Mouse (Mus musculus) layer of hippocampus, postnatal 14 days (tissue): ENCODE results near the gene Thoc6. TPM values are rescaled to one million over a fixed set of nuclear protein-coding genes. Genes with fewer than 3 reads are reported as not detected.

Experiments
- DNase-seq, 2 experiments: peaks; one replicate each; pipeline ENCODE4 v3.0.0; 2021 to 2022; ENCODE audit warnings: low spot score in 2 of 2, mixed read lengths in 1 of 2
- total RNA-seq, 2 experiments: library from RNA; stranded (reverse); gene quantifications; 2 replicates each; pipeline ENCODE4 v1.2.3; 2021

The Thoc6 gene
- total RNA-seq, 2 experiments from 2014 or later = 9.5 to 12.2 TPM

GRCm38 (mm10) chr17:23644613-23645495 is 28.8 kb downstream of the Thoc6 start, which contains the start of gene Mmp25:
Mmp25 (minus strand) TSS chr17:23645277.
- no peak for DNase-seq

- no peak for DNase-seq
These were observed 42.4 kb downstream of the Thoc6 start for GRCm38 (mm10) chr17:23631241-23631640.

GRCm38 (mm10) chr17:23630195-23631020 is 43.3 kb downstream of the Thoc6 start:
- peak; percentile 78 to 80 for DNase-seq

GRCm38 (mm10) chr17:23627813-23628212 is 45.9 kb downstream of the Thoc6 start:
- DNase-seq = no peak

GRCm38 (mm10) chr17:23620351-23620750 is 53.3 kb downstream of the Thoc6 start:
- no peak for DNase-seq

Other genes starting within 250 kb of the Thoc6 start
- not detected for gene Vmn2r117, start 194.2 kb downstream of the Thoc6 start, total RNA-seq
- gene Zfp213, start 109.6 kb downstream of the Thoc6 start, total RNA-seq = 1 to 10 TPM; 4.6 to 6.5 TPM
- 10 to 100 TPM; 29.8 to 30.1 TPM for gene Zfp13, start 74.4 kb downstream of the Thoc6 start, total RNA-seq
- gene Zscan10, start 73.0 kb downstream of the Thoc6 start, total RNA-seq = under 1 TPM in 1 of 2 experiments, not detected in 1; 0.36 TPM
- under 1 TPM; 0.85 to 0.86 TPM for gene Mmp25, start 28.6 kb downstream of the Thoc6 start, total RNA-seq
- not detected for gene Bicdl2, start 13.4 kb downstream of the Thoc6 start, total RNA-seq
- gene Hcfc1r1, start 286 bp downstream of the Thoc6 start, total RNA-seq = 100 to 1,000 TPM; 127 to 131 TPM
- gene Tnfrsf12a, start 3.6 kb upstream of the Thoc6 start, total RNA-seq = 10 to 100 TPM in 1 of 2 experiments, 1 to 10 TPM in 1; 9.5 to 10.1 TPM
- gene Cldn6, start 5.4 kb upstream of the Thoc6 start, total RNA-seq = not detected
- gene Cldn9, start 10.1 kb upstream of the Thoc6 start, total RNA-seq = 1 to 10 TPM in 1 of 2 experiments, under 1 TPM in 1; 0.69 to 1.1 TPM
- gene 1520401A03Rik, start 48.9 kb upstream of the Thoc6 start, total RNA-seq = under 1 TPM; 0.14 to 0.16 TPM
- 1 to 10 TPM; 3.7 to 4.0 TPM for gene Pkmyt1, start 52.5 kb upstream of the Thoc6 start, total RNA-seq
- gene Paqr4, start 67.0 kb upstream of the Thoc6 start, total RNA-seq = 10 to 100 TPM; 49.7 to 52.8 TPM
- gene Kremen2, start 72.0 kb upstream of the Thoc6 start, total RNA-seq = under 1 TPM; 0.17 to 0.21 TPM
- 100 to 1,000 TPM; 159 to 169 TPM for gene Flywch1, start 97.7 kb upstream of the Thoc6 start, total RNA-seq
- gene Flywch2, start 112.2 kb upstream of the Thoc6 start, total RNA-seq = 10 to 100 TPM; 24.5 to 25.3 TPM
- gene Srrm2, start 116.7 kb upstream of the Thoc6 start, total RNA-seq = 100 to 1,000 TPM; 502 to 591 TPM
- 100 to 1,000 TPM; 363 to 365 TPM for gene Elob, start 155.3 kb upstream of the Thoc6 start, total RNA-seq
- not detected for gene Prss33, start 162.2 kb upstream of the Thoc6 start, total RNA-seq
- gene Prss32, start 170.0 kb upstream of the Thoc6 start, total RNA-seq = under 1 TPM in 1 of 2 experiments, not detected in 1; 0.29 TPM
- 1 to 10 TPM; 1.8 to 2.0 TPM for gene Prss41, start 170.3 kb upstream of the Thoc6 start, total RNA-seq
- gene Prss21, start 194.2 kb upstream of the Thoc6 start, total RNA-seq = not detected
- gene Dcpp1, start 207.0 kb upstream of the Thoc6 start, total RNA-seq = not detected
- gene Dcpp2, start 207.0 kb upstream of the Thoc6 start, total RNA-seq = not detected
- not detected for gene Dcpp3, start 243.6 kb upstream of the Thoc6 start, total RNA-seq